Mouse (Mus musculus): ENCODE measurements at regions not wholly inside any gene's neighbourhood (a gene's known extent, or its start where the extent isn't known, plus 50 kb on each side); places are given as distances from the start of the nearest gene placed in this dataset.

- Histone ChIP-seq H3K4me1 (ENCODE audit: control insufficient read depth, insufficient read depth, low read length) (no peaks in the 10 kb centered on the region), H3K4me3 (replicated peaks; ENCODE audit: control insufficient read depth, low read depth, low read length) (no peak overlapping the region), H3K27ac (ENCODE audit: control insufficient read depth, insufficient read depth, low read depth, low read length, poor library complexity) (no peak overlapping the region)
- TF ChIP-seq POLR2A (IDR thresholded peaks at IDR 0.05; ENCODE audit: borderline replicate concordance, control insufficient read depth, low read depth, low read length), result no peak
- peak; percentile 50 for TF ChIP-seq CTCF (IDR thresholded peaks at IDR 0.05; ENCODE audit: control insufficient read depth, insufficient read depth, low read length)
- WGBS, result 25% methylated on average over 3 of the region's 3 CpGs
Observed at GRCm38 (mm10) chr17:52182706-52183105, 349.6 kb upstream of the Satb1 start.

- WGBS, result 68% methylated on average over 2 of the region's 2 CpGs
- TF ChIP-seq POLR2A (IDR thresholded peaks at IDR 0.05; ENCODE audit: borderline replicate concordance, control insufficient read depth, low read depth, low read length), result no peak
- no peak for TF ChIP-seq CTCF (IDR thresholded peaks at IDR 0.05; ENCODE audit: control insufficient read depth, insufficient read depth, low read length)
- Histone ChIP-seq H3K27ac (ENCODE audit: control insufficient read depth, insufficient read depth, low read depth, low read length, poor library complexity) (no peak overlapping the region), H3K4me3 (replicated peaks; ENCODE audit: control insufficient read depth, low read depth, low read length) (no peak overlapping the region), H3K4me1 (ENCODE audit: control insufficient read depth, insufficient read depth, low read length) (no peaks in the 10 kb centered on the region)
Observed at GRCm38 (mm10) chr17:52177996-52178395, 344.9 kb upstream of the Satb1 start.

- TF ChIP-seq CTCF (IDR thresholded peaks at IDR 0.05; ENCODE audit: control insufficient read depth, insufficient read depth, low read length), result no peak
- no peak for TF ChIP-seq POLR2A (IDR thresholded peaks at IDR 0.05; ENCODE audit: borderline replicate concordance, control insufficient read depth, low read depth, low read length)
- WGBS, result 15% methylated on average over 10 of the region's 10 CpGs
- Histone ChIP-seq H3K27ac (ENCODE audit: control insufficient read depth, insufficient read depth, low read depth, low read length, poor library complexity) (peak overlapping the region; percentile 24; the same call in 1 of the 2 replicates), H3K4me1 (ENCODE audit: control insufficient read depth, insufficient read depth, low read length) (peaks cover 6% of the 10 kb centered on the region), H3K4me3 (replicated peaks; ENCODE audit: control insufficient read depth, low read depth, low read length) (no peak overlapping the region)
Observed at GRCm38 (mm10) chr17:52168076-52168838, 335.2 kb upstream of the Satb1 start.

GRCm38 (mm10) chr17:52167658-52168057 is 334.6 kb upstream of the Satb1 start:
- WGBS, result 79% methylated on average over 4 of the region's 4 CpGs
- TF ChIP-seq CTCF (IDR thresholded peaks at IDR 0.05; ENCODE audit: control insufficient read depth, insufficient read depth, low read length) (no peak), POLR2A (IDR thresholded peaks at IDR 0.05; ENCODE audit: borderline replicate concordance, control insufficient read depth, low read depth, low read length) (no peak)
- H3K27ac ChIP-seq (ENCODE audit: control insufficient read depth, insufficient read depth, low read depth, low read length, poor library complexity), result no peak overlapping the region
- no peak overlapping the region for H3K4me3 ChIP-seq (replicated peaks; ENCODE audit: control insufficient read depth, low read depth, low read length)
- H3K4me1 ChIP-seq (ENCODE audit: control insufficient read depth, insufficient read depth, low read length), result peaks cover 6% of the 10 kb centered on the region

GRCm38 (mm10) chr17:52165891-52166485 is 332.9 kb upstream of the Satb1 start:
- Histone ChIP-seq H3K27ac (ENCODE audit: control insufficient read depth, insufficient read depth, low read depth, low read length, poor library complexity) (no peak overlapping the region), H3K4me1 (ENCODE audit: control insufficient read depth, insufficient read depth, low read length) (peaks cover 6% of the 10 kb centered on the region), H3K4me3 (replicated peaks; ENCODE audit: control insufficient read depth, low read depth, low read length) (no peak overlapping the region)
- TF ChIP-seq CTCF (IDR thresholded peaks at IDR 0.05; ENCODE audit: control insufficient read depth, insufficient read depth, low read length), result no peak
- TF ChIP-seq POLR2A (IDR thresholded peaks at IDR 0.05; ENCODE audit: borderline replicate concordance, control insufficient read depth, low read depth, low read length), result no peak
- WGBS, result 34% methylated on average over 5 of the region's 5 CpGs

- H3K4me1 ChIP-seq (ENCODE audit: control insufficient read depth, insufficient read depth, low read length), result peaks cover 3% of the 10 kb centered on the region
- WGBS, result 20% methylated on average over 10 of the region's 10 CpGs
Observed at GRCm38 (mm10) chr17:52162559-52163397, 329.7 kb upstream of the Satb1 start.

GRCm38 (mm10) chr17:52150496-52150895 is 317.4 kb upstream of the Satb1 start:
- WGBS, result 84% methylated on average over 5 of the region's 5 CpGs
- Histone ChIP-seq H3K27ac (ENCODE audit: control insufficient read depth, insufficient read depth, low read depth, low read length, poor library complexity) (no peak overlapping the region), H3K4me3 (replicated peaks; ENCODE audit: control insufficient read depth, low read depth, low read length) (no peak overlapping the region), H3K4me1 (ENCODE audit: control insufficient read depth, insufficient read depth, low read length) (no peaks in the 10 kb centered on the region; the same call in 1 of the 2 replicates)
- no peak for TF ChIP-seq CTCF (IDR thresholded peaks at IDR 0.05; ENCODE audit: control insufficient read depth, insufficient read depth, low read length)

More at GRCm38 (mm10) chr17:52162559-52163397, 329.7 kb upstream of the Satb1 start:
- no peak for TF ChIP-seq POLR2A (IDR thresholded peaks at IDR 0.05; ENCODE audit: borderline replicate concordance, control insufficient read depth, low read depth, low read length)
- TF ChIP-seq CTCF (IDR thresholded peaks at IDR 0.05; ENCODE audit: control insufficient read depth, insufficient read depth, low read length), result no peak
- Histone ChIP-seq H3K4me3 (replicated peaks; ENCODE audit: control insufficient read depth, low read depth, low read length) (no peak overlapping the region), H3K27ac (ENCODE audit: control insufficient read depth, insufficient read depth, low read depth, low read length, poor library complexity) (peak overlapping the region; percentile 58; the same call in 1 of the 2 replicates)

- Histone ChIP-seq H3K4me1 (ENCODE audit: control insufficient read depth, insufficient read depth, low read length) (no peaks in the 10 kb centered on the region; the same call in 1 of the 2 replicates), H3K27ac (ENCODE audit: control insufficient read depth, insufficient read depth, low read depth, low read length, poor library complexity) (no peak overlapping the region), H3K4me3 (replicated peaks; ENCODE audit: control insufficient read depth, low read depth, low read length) (no peak overlapping the region)
- TF ChIP-seq CTCF (IDR thresholded peaks at IDR 0.05; ENCODE audit: control insufficient read depth, insufficient read depth, low read length) (no peak), POLR2A (IDR thresholded peaks at IDR 0.05; ENCODE audit: borderline replicate concordance, control insufficient read depth, low read depth, low read length) (no peak)
- WGBS, result 87% methylated on average over 6 of the region's 6 CpGs
Observed at GRCm38 (mm10) chr17:52149834-52150233, 316.7 kb upstream of the Satb1 start.

Data from bone marrow, adult 2 months (tissue).